Mouse (Mus musculus): ENCODE results near the gene Adamts4. TPM values are rescaled to one million over a fixed set of nuclear protein-coding genes. Genes with fewer than 3 reads are reported as not detected.

Gene Adamts4
- polyA plus RNA-seq, 1 experiment, result 0.43 TPM

- no peak for DNase-seq (ENCODE audit: low spot score)
Observed at GRCm38 (mm10) chr1:171309321-171309720, 59.1 kb downstream of the Adamts4 start.

Other genes with a start within 250 kb of the Adamts4 start
- gene Fcgr4, start 231.5 kb upstream of the Adamts4 start, polyA plus RNA-seq (2012; rRNA removed), result 2.7 and 5.9 TPM in 2 replicates
- gene Fcgr3, start 185.5 kb upstream of the Adamts4 start, polyA plus RNA-seq (2012; rRNA removed), result 30.3 and 31.5 TPM in 2 replicates
- gene Cfap126, start 136.5 kb upstream of the Adamts4 start, polyA plus RNA-seq (2012; rRNA removed), result 11.3 and 12.6 TPM in 2 replicates
- 286 and 310 TPM in 2 replicates for gene Sdhc, start 99.8 kb upstream of the Adamts4 start, polyA plus RNA-seq (2012; rRNA removed)
- 24.1 and 28.5 TPM in 2 replicates for gene Mpz, start 99.7 kb upstream of the Adamts4 start, polyA plus RNA-seq (2012; rRNA removed)
- 317 and 416 TPM in 2 replicates for gene Pcp4l1, start 54.2 kb upstream of the Adamts4 start, polyA plus RNA-seq (2012; rRNA removed)
- gene Nr1i3, start 36.5 kb upstream of the Adamts4 start, polyA plus RNA-seq (2012; rRNA removed), result 0.04 TPM in 1 of 2 replicates, not detected in the other
- gene Tomm40l, start 27.9 kb upstream of the Adamts4 start, polyA plus RNA-seq (2012; rRNA removed), result 35.0 and 39.6 TPM in 2 replicates
- gene Apoa2, start 25.4 kb upstream of the Adamts4 start, polyA plus RNA-seq (2012; rRNA removed), result 1.0 and 1.8 TPM in 2 replicates
- 64.8 and 72.7 TPM in 2 replicates for gene Fcer1g, start 16.1 kb upstream of the Adamts4 start, polyA plus RNA-seq (2012; rRNA removed)
- 110 and 141 TPM in 2 replicates for gene Ndufs2, start 967 bp downstream of the Adamts4 start, polyA plus RNA-seq (2012; rRNA removed)
- gene B4galt3, start 19.9 kb downstream of the Adamts4 start, polyA plus RNA-seq (2012; rRNA removed), result 71.4 and 74.6 TPM in 2 replicates
- 91.3 and 136 TPM in 2 replicates for gene Ppox, start 30.8 kb downstream of the Adamts4 start, polyA plus RNA-seq (2012; rRNA removed)
- gene Usp21, start 37.6 kb downstream of the Adamts4 start, polyA plus RNA-seq (2012; rRNA removed), result 44.7 and 48.4 TPM in 2 replicates
- 78.1 and 81.2 TPM in 2 replicates for gene Ufc1, start 44.6 kb downstream of the Adamts4 start, polyA plus RNA-seq (2012; rRNA removed)
- 50.0 and 53.0 TPM in 2 replicates for gene Dedd, start 78.7 kb downstream of the Adamts4 start, polyA plus RNA-seq (2012; rRNA removed)
- 63.1 and 70.2 TPM in 2 replicates for gene Nit1, start 95.2 kb downstream of the Adamts4 start, polyA plus RNA-seq (2012; rRNA removed)
- 47.8 and 66.6 TPM in 2 replicates for gene Pfdn2, start 95.2 kb downstream of the Adamts4 start, polyA plus RNA-seq (2012; rRNA removed)
- gene Klhdc9, start 110.4 kb downstream of the Adamts4 start, polyA plus RNA-seq (2012; rRNA removed), result 2.3 and 2.8 TPM in 2 replicates
- gene Nectin4, start 119.7 kb downstream of the Adamts4 start, polyA plus RNA-seq (2012; rRNA removed), result 35.1 and 39.2 TPM in 2 replicates
- 4.2 and 5.0 TPM in 2 replicates for gene Arhgap30, start 138.5 kb downstream of the Adamts4 start, polyA plus RNA-seq (2012; rRNA removed)
- 68.7 and 73.4 TPM in 2 replicates for gene Usf1, start 160.9 kb downstream of the Adamts4 start, polyA plus RNA-seq (2012; rRNA removed)
- gene Tstd1, start 168.5 kb downstream of the Adamts4 start, polyA plus RNA-seq (2012; rRNA removed), result 5.4 and 8.4 TPM in 2 replicates
- gene F11r, start 187.1 kb downstream of the Adamts4 start, polyA plus RNA-seq (2012; rRNA removed), result 76.3 and 79.2 TPM in 2 replicates

Data from urinary bladder, adult 2 months (tissue).